In the genomic region with DNA sequence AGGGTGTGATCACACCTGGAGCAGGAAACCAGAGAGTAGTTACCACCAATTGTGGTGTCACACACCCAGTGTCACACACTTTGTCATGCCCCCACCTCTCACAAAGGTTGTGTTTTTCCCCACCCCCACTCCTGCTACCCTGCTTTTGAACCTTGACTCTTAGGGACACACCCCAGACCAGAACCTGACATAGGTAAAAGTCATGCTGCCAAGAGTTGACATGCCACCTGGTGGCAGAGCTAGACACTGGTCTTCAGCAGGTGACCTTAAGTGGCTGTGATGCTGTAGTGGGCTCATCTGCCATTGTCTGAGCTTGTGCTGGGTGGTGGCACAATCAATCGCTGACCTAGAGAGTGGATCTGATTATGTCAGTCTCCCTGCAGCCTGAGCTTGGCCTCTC, we compare ENCODE assay signal across 10 mouse cellular contexts. TPM values are rescaled to one million over a fixed set of nuclear protein-coding genes. Genes with fewer than 3 reads are reported as not detected.
DNase-seq lines count a peak whose midpoint lies in the region; TF ChIP-seq lines count a peak whose summit lies in the region.
"Had no signal": no experiment of that assay in that cellular context is flagged by ENCODE, and none has a peak within 500 bp of the region (broad histone marks: within the 10 kb centered on the region; RNA-seq: fewer than 3 reads in every experiment).

No protein-coding gene starts in this region.

- peak; percentile 36 to 50 for DNase-seq in kidney, postnatal 36 days
- DNase-seq in kidney, postnatal 14 days, result no peak
- DNase-seq in thymus, postnatal 0 days (ENCODE audit: low spot score), result peak; percentile 27
- no peak for DNase-seq in thymus, postnatal 36 days
- no peak for DNase-seq in brain, embryonic 14.5 days (ENCODE audit: low read depth)
- DNase-seq in thymus, postnatal 4 days, result peak; percentile 45
- DNase-seq in urinary bladder, adult 2 months (ENCODE audit: low spot score), result no peak

- peak; percentile 13; the same call in 1 of the 2 replicates for TF ChIP-seq CTCF in brain, embryonic 14.5 days (IDR thresholded peaks at IDR 0.05; ENCODE audit: borderline replicate concordance, extremely low read depth, insufficient read depth, insufficient read length)

- no peak for TF ChIP-seq POLR2A in brain, embryonic 14.5 days (IDR thresholded peaks at IDR 0.05; ENCODE audit: borderline replicate concordance, extremely low read depth, insufficient read depth, insufficient read length, poor library complexity, severe bottlenecking)

RNA-seq across cellular contexts. Expression of a gene that starts 7.9 kb away (rescaled TPM):
- polyA plus RNA-seq in thymus, postnatal 0 days (2015; fragmentation: Nextera tagmentation; extraction: Ambion mirVana), result 67.9 and 69.8 TPM in 2 replicates
- polyA plus RNA-seq in brain, embryonic 14.5 days (2012; rRNA removed), result 56.9 and 57.7 TPM in 2 replicates
- polyA plus RNA-seq in urinary bladder, adult 2 months (2012; rRNA removed), result 42.8 and 47.7 TPM in 2 replicates

RNA-seq across cellular contexts. Expression of a gene that starts 24.0 kb away (rescaled TPM):
- 9.2 and 23.4 TPM in 2 replicates for polyA plus RNA-seq in thymus, postnatal 0 days (2015; fragmentation: Nextera tagmentation; extraction: Ambion mirVana)
- polyA plus RNA-seq in brain, embryonic 14.5 days (2012; rRNA removed), result not detected in 2 replicates
- polyA plus RNA-seq in urinary bladder, adult 2 months (2012; rRNA removed), result 0.89 and 23.6 TPM in 2 replicates
- polyA plus RNA-seq: heart, embryonic 12.5 days; hindbrain, embryonic 16.5 days; spleen, adult 2 months had no signal

RNA-seq across cellular contexts. Expression of a gene that starts 24.1 kb away (rescaled TPM):
- polyA plus RNA-seq in thymus, postnatal 0 days (2015; fragmentation: Nextera tagmentation; extraction: Ambion mirVana), result 251 and 259 TPM in 2 replicates
- polyA plus RNA-seq in brain, embryonic 14.5 days (2012; rRNA removed), result 368 and 420 TPM in 2 replicates
- polyA plus RNA-seq in urinary bladder, adult 2 months (2012; rRNA removed), result 294 and 318 TPM in 2 replicates

RNA-seq across cellular contexts. Expression of a gene that starts 48.5 kb away (rescaled TPM):
- 79.8 and 85.6 TPM in 2 replicates for polyA plus RNA-seq in thymus, postnatal 0 days (2015; fragmentation: Nextera tagmentation; extraction: Ambion mirVana)
- 70.0 and 74.8 TPM in 2 replicates for polyA plus RNA-seq in brain, embryonic 14.5 days (2012; rRNA removed)
- 457 and 472 TPM in 2 replicates for polyA plus RNA-seq in urinary bladder, adult 2 months (2012; rRNA removed)

RNA-seq across cellular contexts. Expression of a gene that starts 56.4 kb away (rescaled TPM):
- 0.77 and 0.84 TPM in 2 replicates for polyA plus RNA-seq in thymus, postnatal 0 days (2015; fragmentation: Nextera tagmentation; extraction: Ambion mirVana)
- polyA plus RNA-seq in brain, embryonic 14.5 days (2012; rRNA removed), result 1.5 and 1.6 TPM in 2 replicates
- 1.3 and 1.6 TPM in 2 replicates for polyA plus RNA-seq in urinary bladder, adult 2 months (2012; rRNA removed)
- polyA plus RNA-seq: heart, embryonic 12.5 days had no signal

Comparison
In these comparisons a context has a peak if more than half of its experiments do, and no peak if none do; other contexts are left out.
1. DNase-seq: peak in kidney, postnatal 36 days (2 of 2), thymus, postnatal 0 days (single experiment) and thymus, postnatal 4 days (single experiment); none in kidney, postnatal 14 days (single experiment), thymus, postnatal 36 days (0 of 2), brain, embryonic 14.5 days (single experiment) and urinary bladder, adult 2 months (single experiment).